Mouse (Mus musculus) myocyte (in vitro differentiated cells): ENCODE data around the gene D11Wsu47e.

Source experiments
- CEBPB ChIP-seq: IDR thresholded peaks from 2 replicates; pipeline ENCODE4 v1.6.1; 2011; ENCODE audit warnings: mild to moderate bottlenecking, moderate library complexity; ENCODE audit not compliant: poor library complexity, insufficient read depth, severe bottlenecking
- E2F4 ChIP-seq: IDR thresholded peaks from one replicate; pipeline ENCODE4 v1.6.1; 2011; ENCODE audit warnings: mild to moderate bottlenecking, control low read depth, moderate library complexity; ENCODE audit not compliant: insufficient read depth
- MYOD1 ChIP-seq, 3 experiments: IDR thresholded peaks; one replicate each; pipeline ENCODE4 v1.6.1; 2011; ENCODE audit warnings: control low read depth in 2 of 3, low read depth in 2 of 3, mild to moderate bottlenecking in 2 of 3, moderate library complexity in 1 of 3; ENCODE audit not compliant: insufficient read length in 2 of 3, control insufficient read depth in 1 of 3
- MYOG ChIP-seq, 3 experiments: IDR thresholded peaks; one replicate each; pipeline ENCODE4 v1.6.1; 2011; ENCODE audit warnings: control low read depth in 2 of 3, low read depth in 2 of 3, mild to moderate bottlenecking in 2 of 3; ENCODE audit not compliant: insufficient read length in 2 of 3, control insufficient read depth in 1 of 3, insufficient read depth in 1 of 3
- POLR2A ChIP-seq: IDR thresholded peaks from one replicate; pipeline ENCODE4 v1.6.1; 2011; ENCODE audit warnings: low read depth, mild to moderate bottlenecking, control low read depth, moderate library complexity; ENCODE audit not compliant: insufficient read length
- REST ChIP-seq: IDR thresholded peaks from one replicate; pipeline ENCODE4 v1.6.1; 2011; ENCODE audit warnings: mild to moderate bottlenecking, control low read depth, moderate library complexity; ENCODE audit not compliant: insufficient read depth, insufficient read length
- USF1 ChIP-seq: IDR thresholded peaks from one replicate; pipeline ENCODE4 v1.6.1; 2011; ENCODE audit warnings: low read depth, mild to moderate bottlenecking, control low read depth, moderate library complexity

DNA sequence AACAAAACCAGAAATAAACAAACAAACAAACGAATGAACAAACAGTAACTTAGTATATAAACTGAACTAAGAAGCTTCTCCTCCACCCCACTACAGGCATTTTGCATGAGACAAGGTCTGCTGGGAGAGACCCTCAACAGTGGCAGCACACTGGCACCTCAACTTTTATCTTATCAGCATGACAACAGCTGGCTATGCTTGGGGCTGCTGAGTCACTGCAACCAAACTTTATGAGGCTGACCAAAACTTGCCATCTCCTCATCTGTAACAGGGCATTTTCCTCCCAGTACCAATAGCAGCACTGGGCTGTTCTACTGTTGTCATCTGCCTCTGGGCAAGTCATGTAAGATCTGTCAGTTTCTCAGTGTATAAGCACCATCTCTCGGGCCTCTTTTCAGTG is 3.3 kb upstream of the D11Wsu47e start:
- no peak for TF ChIP-seq CEBPB
- TF ChIP-seq E2F4, result no peak
- TF ChIP-seq POLR2A, result no peak
- no peak for TF ChIP-seq USF1
- peak in 2 of 3 experiments; percentile 43 to 74 for TF ChIP-seq MYOD1 (IDR thresholded peaks at IDR 0.05; ENCODE audit: control insufficient read depth in 1 of 3, insufficient read length in 2 of 3, low read depth in 2 of 3)
- no peak for TF ChIP-seq REST
- peak in 2 of 3 experiments; percentile 29 to 73 for TF ChIP-seq MYOG (IDR thresholded peaks at IDR 0.05; ENCODE audit: control insufficient read depth in 1 of 3, insufficient read depth in 1 of 3, insufficient read length in 2 of 3, low read depth in 2 of 3)
